Mouse (Mus musculus) brain, embryonic 14.5 days (tissue): ENCODE results near the gene Kank4.

Experiments used
- CTCF ChIP-seq: fragments of 200-500 bp; IDR thresholded peaks from 2 replicates; pipeline ENCODE4 v1.5.1; 2012; ENCODE audit warnings: inconsistent platforms, mild to moderate bottlenecking, moderate library complexity, borderline replicate concordance; ENCODE audit not compliant: insufficient read depth, insufficient read length; ENCODE audit errors: extremely low read depth
- POLR2A ChIP-seq: fragments of 200-500 bp; IDR thresholded peaks from 2 replicates; pipeline ENCODE4 v1.6.1; 2012; ENCODE audit warnings: mild to moderate bottlenecking, inconsistent platforms, borderline replicate concordance; ENCODE audit not compliant: poor library complexity, insufficient read depth, insufficient read length, severe bottlenecking; ENCODE audit errors: extremely low read depth

DNA sequence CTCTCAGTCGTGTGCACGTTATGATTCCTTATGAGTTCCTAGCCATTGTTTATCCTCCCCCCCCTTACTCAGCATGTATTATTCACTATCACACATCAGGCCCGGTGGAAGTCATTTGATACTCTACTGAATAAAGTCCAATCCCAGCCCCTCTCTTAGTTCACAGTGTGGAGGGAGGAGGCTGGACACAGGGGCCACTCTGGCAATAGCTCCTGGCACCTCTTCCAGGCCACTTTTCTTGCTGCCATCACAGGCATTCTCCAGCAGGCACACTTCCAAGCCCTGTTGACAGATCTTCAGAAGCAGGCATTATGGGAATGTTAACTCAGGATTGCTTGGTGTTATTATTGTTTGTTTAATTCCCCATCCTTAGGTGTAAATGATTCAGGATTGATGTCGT lies 17.4 kb upstream of the Kank4 start:
- TF ChIP-seq CTCF (no peak), POLR2A (no peak)
